Mouse (Mus musculus): ENCODE data around the gene Zbtb16.

DNA sequence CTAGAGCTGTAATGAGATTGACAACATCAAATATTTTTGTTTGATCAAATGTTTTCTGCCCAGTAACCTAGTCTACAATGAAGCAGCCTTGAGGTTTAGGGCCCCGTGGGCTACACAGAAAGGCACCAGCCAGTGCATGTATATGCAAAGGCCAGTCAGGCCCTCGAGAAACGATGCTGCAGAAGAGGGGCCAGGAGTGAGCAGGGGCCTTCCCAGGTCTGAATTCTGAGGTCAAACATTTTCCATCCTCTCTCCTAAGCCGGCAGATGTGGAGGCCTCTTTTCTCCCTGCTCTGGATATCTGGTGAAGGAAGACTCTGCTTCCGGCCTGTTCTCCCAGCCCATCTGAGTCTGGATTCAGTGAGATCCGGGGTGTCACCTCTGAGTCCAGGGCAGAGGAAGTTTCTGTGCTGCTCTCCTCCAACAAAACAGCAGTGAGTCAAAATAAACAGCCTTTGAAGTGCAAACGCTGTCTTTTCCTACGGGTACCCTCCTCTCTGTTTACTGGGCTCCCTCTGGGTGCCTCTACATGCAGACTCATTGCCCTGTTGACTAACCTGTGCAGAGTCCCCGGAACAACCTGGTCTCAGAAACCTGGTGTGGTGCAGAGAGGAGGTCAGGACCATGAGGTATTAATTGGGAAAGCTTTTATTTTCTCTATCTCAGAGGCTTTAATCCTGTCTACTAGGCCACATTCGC lies 24.0 kb upstream of the Zbtb16 start:
- TF ChIP-seq CTCF (IDR thresholded peaks at IDR 0.05; ENCODE audit: low read depth, low read length) (no peak), POLR2A (IDR thresholded peaks at IDR 0.05; ENCODE audit: extremely low read depth, insufficient read depth, low read length) (no peak)
